Mouse (Mus musculus) G1E (cell line): Measurements from ENCODE around the gene Retreg1.

Experiments used
- CTCF ChIP-seq: IDR thresholded peaks from 2 replicates; pipeline ENCODE4 v1.5.1; 2012; ENCODE audit warnings: low read depth, low read length, inconsistent platforms, mixed read lengths
- GATA1 ChIP-seq: IDR thresholded peaks from 2 replicates; pipeline ENCODE4 v1.6.1; 2012; ENCODE audit warnings: borderline replicate concordance, low read length, inconsistent platforms, mixed read lengths
- POLR2AphosphoS5 ChIP-seq: IDR thresholded peaks from 2 replicates; pipeline ENCODE4 v1.6.1; 2012; ENCODE audit warnings: low read depth, low read length, inconsistent platforms; ENCODE audit not compliant: insufficient replicate concordance

GRCm38 (mm10) chr15:25929518-25929917 lies 86.5 kb downstream of the Retreg1 start:
- TF ChIP-seq CTCF (no peak), GATA1 (no peak), POLR2AphosphoS5 (no peak)
